Mouse (Mus musculus) MEL (cell line): ENCODE measurements around the gene Pptc7. TPM values are rescaled to one million over a fixed set of nuclear protein-coding genes. Genes with fewer than 3 reads are reported as not detected.

Experiments
- DNase-seq: peaks from one replicate; pipeline ENCODE4 v3.0.0; 2011; ENCODE audit warnings: low read depth, low spot score
- H3K27ac ChIP-seq: 2 replicates; pipeline ENCODE4 v1.5.1; 2012; ENCODE audit warnings: low read depth, mild to moderate bottlenecking, control low read depth, low read length, moderate library complexity; ENCODE audit not compliant: control insufficient read depth
- H3K27me3 ChIP-seq, 2 experiments: fragments of 150-350 bp in 1 of 2; sonication (generic) in 1 of 2; 2 replicates each; pipeline ENCODE4 v1.6.1; 2012; ENCODE audit warnings: low read length in 2 of 2, mild to moderate bottlenecking in 2 of 2, improper control_type of control experiment in 1 of 2, moderate library complexity in 1 of 2; ENCODE audit not compliant: insufficient read depth in 2 of 2, control insufficient read depth in 1 of 2
- H3K36me3 ChIP-seq, 2 experiments: 2 replicates each; pipeline ENCODE4 v1.6.1; 2012 to 2014; ENCODE audit warnings: low read length in 2 of 2, improper control_type of control experiment in 1 of 2, inconsistent platforms in 1 of 2, mild to moderate bottlenecking in 1 of 2; ENCODE audit not compliant: insufficient read depth in 2 of 2, control insufficient read depth in 1 of 2
- H3K4me1 ChIP-seq, 2 experiments: fragments of 150-350 bp in 1 of 2; sonication (generic) in 1 of 2; 2 replicates each; pipeline ENCODE4 v1.6.1; 2012; ENCODE audit warnings: low read length in 2 of 2, improper control_type of control experiment in 1 of 2, mild to moderate bottlenecking in 1 of 2; ENCODE audit not compliant: insufficient read depth in 2 of 2, control insufficient read depth in 1 of 2
- H3K4me3 ChIP-seq, 2 experiments: fragments of 150-350 bp in 1 of 2; sonication (generic) in 1 of 2; 2 replicates each; pipeline ENCODE4 v1.5.1; 2012; ENCODE audit warnings: low read depth in 2 of 2, low read length in 2 of 2, mild to moderate bottlenecking in 2 of 2, moderate library complexity in 2 of 2, control low read depth in 1 of 2, improper control_type of control experiment in 1 of 2; ENCODE audit not compliant: control insufficient read depth in 1 of 2, insufficient read depth in 1 of 2
- H3K79me2 ChIP-seq: 2 replicates; pipeline ENCODE4 v1.6.1; 2012; ENCODE audit warnings: mild to moderate bottlenecking, low read length, moderate library complexity; ENCODE audit not compliant: control insufficient read depth, poor library complexity, insufficient read depth
- H3K9ac ChIP-seq: 2 replicates; pipeline ENCODE4 v1.6.1; 2012; ENCODE audit warnings: low read depth, mild to moderate bottlenecking, control low read depth, low read length, moderate library complexity; ENCODE audit not compliant: control insufficient read depth, poor library complexity, severe bottlenecking
- H3K9me3 ChIP-seq: fragments of 150-350 bp; sonication (generic); replicated peaks from 2 replicates; pipeline ENCODE4 v1.6.1; 2012; ENCODE audit warnings: mild to moderate bottlenecking, low read length, improper control_type of control experiment, moderate library complexity; ENCODE audit not compliant: insufficient read depth
- BHLHE40 ChIP-seq: IDR thresholded peaks from 2 replicates; pipeline ENCODE4 v1.6.1; 2012; ENCODE audit warnings: low read depth, mild to moderate bottlenecking, inconsistent platforms, low read length, improper control_type of control experiment, borderline replicate concordance
- CHD1 ChIP-seq: IDR thresholded peaks from 2 replicates; pipeline ENCODE4 v1.6.1; 2012; ENCODE audit warnings: low read depth, mild to moderate bottlenecking, inconsistent platforms, low read length, improper control_type of control experiment
- CHD2 ChIP-seq: IDR thresholded peaks from 2 replicates; pipeline ENCODE4 v1.6.1; 2011; ENCODE audit warnings: low read length, improper control_type of control experiment
- CTCF ChIP-seq, 3 experiments: IDR thresholded peaks in 2 of 3; conservative IDR thresholded peaks in 1 of 3; 2 replicates each; pipeline ENCODE4 v1.5.1; 2011 to 2012; ENCODE audit warnings: low read length in 3 of 3, low read depth in 2 of 3, mild to moderate bottlenecking in 2 of 3, improper control_type of control experiment in 1 of 3, inconsistent platforms in 1 of 3, mixed read lengths in 1 of 3, moderate library complexity in 1 of 3; ENCODE audit not compliant: control insufficient read depth in 1 of 3, insufficient read depth in 1 of 3, poor library complexity in 1 of 3, severe bottlenecking in 1 of 3
- E2F4 ChIP-seq: IDR thresholded peaks from 2 replicates; pipeline ENCODE4 v1.6.1; 2011; ENCODE audit warnings: low read depth, low read length, improper control_type of control experiment, borderline replicate concordance
- ELF1 ChIP-seq: IDR thresholded peaks from 2 replicates; pipeline ENCODE4 v1.6.1; 2014; ENCODE audit warnings: low read depth, mild to moderate bottlenecking, inconsistent platforms, low read length, improper control_type of control experiment, moderate library complexity
- EP300 ChIP-seq, 2 experiments: IDR thresholded peaks; 2 replicates each; pipeline ENCODE4 v1.6.1; 2011; ENCODE audit warnings: improper control_type of control experiment in 2 of 2, low read length in 2 of 2, low read depth in 1 of 2, mild to moderate bottlenecking in 1 of 2
- ETS1 ChIP-seq: IDR thresholded peaks from 2 replicates; pipeline ENCODE4 v1.6.1; 2012; ENCODE audit warnings: low read depth, mild to moderate bottlenecking, inconsistent platforms, low read length, improper control_type of control experiment, moderate library complexity
- GABPA ChIP-seq: IDR thresholded peaks from 2 replicates; pipeline ENCODE4 v1.6.1; 2012; ENCODE audit warnings: low read depth, mild to moderate bottlenecking, inconsistent platforms, low read length, improper control_type of control experiment, moderate library complexity
- GATA1 ChIP-seq: IDR thresholded peaks from 2 replicates; pipeline ENCODE4 v1.6.1; 2011; ENCODE audit warnings: low read depth, low read length, improper control_type of control experiment
- HCFC1 ChIP-seq: IDR thresholded peaks from 2 replicates; pipeline ENCODE4 v1.6.1; 2012; ENCODE audit warnings: low read depth, mild to moderate bottlenecking, inconsistent platforms, low read length, improper control_type of control experiment, moderate library complexity
- JUND ChIP-seq: IDR thresholded peaks from 2 replicates; pipeline ENCODE4 v1.6.1; 2011; ENCODE audit warnings: low read depth, mild to moderate bottlenecking, improper control_type of control experiment, low read length
- KAT2A ChIP-seq: conservative IDR thresholded peaks from 2 replicates; pipeline ENCODE4 v1.6.1; 2012; ENCODE audit warnings: low read depth, low read length, improper control_type of control experiment, inconsistent platforms
- MAFK ChIP-seq: IDR thresholded peaks from 2 replicates; pipeline ENCODE4 v1.6.1; 2011; ENCODE audit warnings: low read depth, mild to moderate bottlenecking, low read length, improper control_type of control experiment, borderline replicate concordance
- MAX ChIP-seq: IDR thresholded peaks from 2 replicates; pipeline ENCODE4 v1.6.1; 2011; ENCODE audit warnings: low read length, improper control_type of control experiment
- MAZ ChIP-seq: IDR thresholded peaks from 2 replicates; pipeline ENCODE4 v1.6.1; 2012; ENCODE audit warnings: low read depth, mild to moderate bottlenecking, inconsistent platforms, low read length, improper control_type of control experiment
- MEF2A ChIP-seq: IDR thresholded peaks from 2 replicates; pipeline ENCODE4 v1.6.1; 2014; ENCODE audit warnings: low read depth, mild to moderate bottlenecking, inconsistent platforms, low read length, improper control_type of control experiment; ENCODE audit not compliant: poor library complexity, insufficient replicate concordance, severe bottlenecking; ENCODE audit errors: extremely low read depth
- MXI1 ChIP-seq: IDR thresholded peaks from 2 replicates; pipeline ENCODE4 v1.6.1; 2011; ENCODE audit warnings: mild to moderate bottlenecking, low read depth, low read length, improper control_type of control experiment
- MYB ChIP-seq: IDR thresholded peaks from 2 replicates; pipeline ENCODE4 v1.6.1; 2011; ENCODE audit warnings: mild to moderate bottlenecking, low read depth, low read length, improper control_type of control experiment
- MYC ChIP-seq: IDR thresholded peaks from 2 replicates; pipeline ENCODE4 v1.6.1; 2011; ENCODE audit warnings: low read depth, mild to moderate bottlenecking, low read length, improper control_type of control experiment, moderate library complexity
- NELFE ChIP-seq: IDR thresholded peaks from 2 replicates; pipeline ENCODE4 v1.6.1; 2011; ENCODE audit warnings: low read depth, low read length, improper control_type of control experiment
- POLR2A ChIP-seq, 2 experiments: IDR thresholded peaks; 2 replicates each; pipeline ENCODE4 v1.6.1; 2011 to 2012; ENCODE audit warnings: low read length in 2 of 2, mild to moderate bottlenecking in 2 of 2, control low read depth in 1 of 2, improper control_type of control experiment in 1 of 2, low read depth in 1 of 2, moderate library complexity in 1 of 2; ENCODE audit not compliant: control insufficient read depth in 1 of 2, insufficient read depth in 1 of 2, poor library complexity in 1 of 2
- POLR2AphosphoS5 ChIP-seq: IDR thresholded peaks from 2 replicates; pipeline ENCODE4 v1.6.1; 2012; ENCODE audit warnings: low read depth, borderline replicate concordance, mild to moderate bottlenecking, inconsistent platforms, low read length, moderate library complexity, mixed read lengths
- RAD21 ChIP-seq: IDR thresholded peaks from 2 replicates; pipeline ENCODE4 v1.6.1; 2011; ENCODE audit warnings: mild to moderate bottlenecking, low read depth, low read length, improper control_type of control experiment
- RCOR1 ChIP-seq: IDR thresholded peaks from 2 replicates; pipeline ENCODE4 v1.6.1; 2012; ENCODE audit warnings: low read depth, mild to moderate bottlenecking, inconsistent platforms, low read length, improper control_type of control experiment
- SIN3A ChIP-seq: IDR thresholded peaks from 2 replicates; pipeline ENCODE4 v1.6.1; 2012; ENCODE audit warnings: low read length, improper control_type of control experiment, inconsistent platforms
- SMC3 ChIP-seq: IDR thresholded peaks from 2 replicates; pipeline ENCODE4 v1.6.1; 2011; ENCODE audit warnings: low read depth, low read length, improper control_type of control experiment
- TAL1 ChIP-seq: IDR thresholded peaks from 2 replicates; pipeline ENCODE4 v1.6.1; 2012; ENCODE audit warnings: mild to moderate bottlenecking, inconsistent platforms, low read length, moderate library complexity, mixed read lengths
- TBP ChIP-seq: IDR thresholded peaks from 2 replicates; pipeline ENCODE4 v1.8.0; 2011; ENCODE audit warnings: low read depth, low read length, improper control_type of control experiment
- TCF12 ChIP-seq: IDR thresholded peaks from 2 replicates; pipeline ENCODE4 v1.6.1; 2014; ENCODE audit warnings: low read depth, mild to moderate bottlenecking, inconsistent platforms, low read length, improper control_type of control experiment, moderate library complexity
- UBTF ChIP-seq: IDR thresholded peaks from 2 replicates; pipeline ENCODE4 v1.6.1; 2012; ENCODE audit warnings: low read depth, mild to moderate bottlenecking, inconsistent platforms, low read length, improper control_type of control experiment, moderate library complexity, borderline replicate concordance; ENCODE audit not compliant: insufficient read depth
- USF1 ChIP-seq: IDR thresholded peaks from 2 replicates; pipeline ENCODE4 v1.6.1; 2014; ENCODE audit warnings: low read depth, mild to moderate bottlenecking, inconsistent platforms, low read length, improper control_type of control experiment, moderate library complexity
- USF2 ChIP-seq, 2 experiments: IDR thresholded peaks; 2 replicates each; pipeline ENCODE4 v1.6.1; 2011 to 2012; ENCODE audit warnings: improper control_type of control experiment in 2 of 2, low read length in 2 of 2, borderline replicate concordance in 1 of 2, inconsistent platforms in 1 of 2, low read depth in 1 of 2, mild to moderate bottlenecking in 1 of 2; ENCODE audit not compliant: insufficient read depth in 1 of 2
- ZC3H11A ChIP-seq: IDR thresholded peaks from 2 replicates; pipeline ENCODE4 v1.6.1; 2012; ENCODE audit warnings: low read depth, mild to moderate bottlenecking, inconsistent platforms, low read length, improper control_type of control experiment
- ZKSCAN1 ChIP-seq: IDR thresholded peaks from 2 replicates; pipeline ENCODE4 v1.6.1; 2012; ENCODE audit warnings: low read depth, mild to moderate bottlenecking, inconsistent platforms, low read length, improper control_type of control experiment, moderate library complexity
- ZMIZ1 ChIP-seq: IDR thresholded peaks from 2 replicates; pipeline ENCODE4 v1.6.1; 2012; ENCODE audit warnings: low read depth, mild to moderate bottlenecking, inconsistent platforms, low read length, improper control_type of control experiment, moderate library complexity
- ZNF384 ChIP-seq: IDR thresholded peaks from 2 replicates; pipeline ENCODE4 v1.6.1; 2012; ENCODE audit warnings: low read depth, mild to moderate bottlenecking, inconsistent platforms, low read length, improper control_type of control experiment
- polyA plus RNA-seq, 2 experiments: library from polyadenylated mRNA; stranded (reverse) in 1 of 2; unstranded in 1 of 2; fragments of >175 nt in 1 of 2; fragments of >200 nt in 1 of 2; gene quantifications; 2 replicates each; pipeline versions ENCODE4 v1.2.1 to v1.2.4; 2012; ENCODE audit warnings: low replicate concordance in 2 of 2, low read depth in 1 of 2; ENCODE audit not compliant: insufficient read length in 2 of 2, insufficient read depth in 1 of 2, missing spikeins in 1 of 2
- total RNA-seq: library from RNA; depleted of rRNA; stranded (reverse); fragments of 300-350 nt; gene quantifications from 2 replicates; pipeline ENCODE4 v1.2.3, GENCODE M21; 2012

Pptc7 gene
- total and polyA plus RNA-seq, 3 experiments, result 17.3 to 22.3 TPM; not detected in 1

- Histone ChIP-seq H3K36me3 (peaks cover 0 to 13% of the 10 kb centered on the region in 2 experiments; a peak in 2 of 4 replicates), H3K4me1 (peaks cover 0 to 12% of the 10 kb centered on the region in 2 experiments; a peak in 1 of 4 replicates), H3K9me3 (no peaks in the 10 kb centered on the region), H3K9ac (0 out of 2 replicates have a peak overlapping the region, but pooled peaks have one; percentile 38), H3K27ac (0 out of 2 replicates have a peak overlapping the region, but pooled peaks have one; percentile 12), H3K4me3 (no peak overlapping the region; a peak in 1 of 4 replicates), H3K79me2 (peaks cover 3% of the 10 kb centered on the region; the same call in 1 of the 2 replicates), H3K27me3 (no peaks in the 10 kb centered on the region)
- DNase-seq, result peak; percentile 91
- TF ChIP-seq ZC3H11A, result peak; percentile 77
- peak; percentile 44 to 94 (median 81) for TF ChIP-seq CTCF (IDR thresholded peaks at IDR 0.05 in 2 of 3, conservative IDR thresholded peaks at IDR 0.05 in 1 of 3; ENCODE audit: control insufficient read depth in 1 of 3, insufficient read depth in 1 of 3, low read depth in 2 of 3, low read length in 3 of 3, poor library complexity in 1 of 3, severe bottlenecking in 1 of 3)
- TF ChIP-seq SMC3, result peak; percentile 83
- TF ChIP-seq ELF1, result peak; percentile 29; the same call in 1 of the 2 replicates
- TF ChIP-seq GATA1, result 0 out of 2 replicates have a peak, but pooled peaks have one; percentile 52
- TF ChIP-seq GABPA, result no peak
- TF ChIP-seq EP300 (IDR thresholded peaks at IDR 0.05; ENCODE audit: low read depth in 1 of 2, low read length in 2 of 2), result 0 out of 4 replicates have a peak, but pooled peaks have one; percentile 8 to 16
- TF ChIP-seq USF1, result no peak
- no peak for TF ChIP-seq NELFE
- no peak for TF ChIP-seq E2F4
- no peak for TF ChIP-seq CHD2
- no peak for TF ChIP-seq ZMIZ1
- TF ChIP-seq BHLHE40, result no peak
- no peak for TF ChIP-seq ETS1
- no peak for TF ChIP-seq TCF12
- no peak for TF ChIP-seq MAFK
- TF ChIP-seq MYC, result 0 out of 2 replicates have a peak, but pooled peaks have one; percentile 32
- TF ChIP-seq UBTF, result no peak
- TF ChIP-seq SIN3A, result peak; percentile 64; the same call in 1 of the 2 replicates
- no peak for TF ChIP-seq ZKSCAN1
- peak; percentile 55; the same call in 1 of the 2 replicates for TF ChIP-seq HCFC1
- TF ChIP-seq CHD1, result no peak
- no peak for TF ChIP-seq POLR2A (IDR thresholded peaks at IDR 0.05; ENCODE audit: control insufficient read depth in 1 of 2, insufficient read depth in 1 of 2, low read depth in 1 of 2, low read length in 2 of 2, poor library complexity in 1 of 2)
- TF ChIP-seq POLR2AphosphoS5, result no peak
- peak; percentile 81 for TF ChIP-seq MXI1
- TF ChIP-seq RAD21, result peak; percentile 90
- TF ChIP-seq MAX, result no peak
- TF ChIP-seq MEF2A, result no peak
- no peak for TF ChIP-seq USF2 (IDR thresholded peaks at IDR 0.05; ENCODE audit: borderline replicate concordance in 1 of 2, insufficient read depth in 1 of 2, low read depth in 1 of 2, low read length in 2 of 2)
- TF ChIP-seq MYB, result no peak
- TF ChIP-seq ZNF384, result peak; percentile 99
- TF ChIP-seq JUND, result no peak; the same call in 1 of the 2 replicates
- TF ChIP-seq TBP, result no peak
- TF ChIP-seq TAL1, result peak; percentile 56
- TF ChIP-seq MAZ, result no peak
- TF ChIP-seq RCOR1, result no peak; the same call in 1 of the 2 replicates
- no peak for TF ChIP-seq KAT2A
These were observed 16.3 kb upstream of the Pptc7 start for GRCm38 (mm10) chr5:122267899-122268298.
